17 mouse cellular contexts compared by ENCODE assay signal in the genomic region with DNA sequence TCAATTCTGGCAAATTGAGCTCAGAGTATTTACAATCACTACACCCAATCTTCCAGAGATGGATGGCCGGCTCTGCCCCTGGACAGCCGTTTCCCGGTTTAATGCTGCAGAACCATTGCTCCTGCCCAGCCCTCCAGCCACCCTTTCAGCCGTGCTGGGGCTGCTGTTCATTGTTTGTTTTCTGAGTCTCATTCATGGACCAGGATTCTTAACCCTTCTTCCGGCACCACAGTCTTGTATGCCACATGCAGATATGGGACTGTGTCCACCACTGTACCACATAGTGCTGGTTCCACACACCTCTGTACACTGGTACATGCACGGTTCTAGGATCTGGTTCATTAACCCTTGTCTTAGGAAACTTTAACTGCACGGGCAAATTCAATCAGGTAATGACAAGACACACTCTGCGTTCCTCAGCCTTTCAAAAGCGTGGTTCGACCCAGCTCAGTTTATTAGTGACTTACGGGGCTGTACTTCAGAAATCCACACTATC.
"Had no signal": no experiment of that assay in that cellular context is flagged by ENCODE, and none has a peak within 500 bp of the region (broad histone marks: within the 10 kb centered on the region; RNA-seq: fewer than 3 reads in every experiment).

No protein-coding gene starts in this region.

- H3K9me3 ChIP-seq: midbrain, embryonic 10.5 days; midbrain, embryonic 12.5 days had no signal

- H3K4me2 ChIP-seq: lung, embryonic 14.5 days; midbrain, embryonic 12.5 days had no signal

- H3K4me3 ChIP-seq: midbrain, embryonic 10.5 days; midbrain, embryonic 12.5 days; myocyte had no signal

- H3K27ac ChIP-seq: midbrain, embryonic 10.5 days; midbrain, embryonic 12.5 days had no signal

- DNase-seq: lung, adult 18-20 months; lung, embryonic 14.5 days; lung, postnatal 10 days; lung, postnatal 4 days; midbrain, embryonic 14.5 days; retina, postnatal 1 day; right cerebral cortex, adult 18-20 months; right cerebral cortex, postnatal 25 days; right cerebral cortex, postnatal 4 days; spleen, adult 18-20 months; thymus, adult 2 months; thymus, postnatal 25 days; thymus, postnatal 4 days had no signal

- ATAC-seq: midbrain, embryonic 16.5 days had no signal

- H3K27me3 ChIP-seq: midbrain, embryonic 12.5 days had no signal

- H3K36me3 ChIP-seq: midbrain, embryonic 10.5 days; midbrain, embryonic 12.5 days had no signal

- H3K9ac ChIP-seq: lung, embryonic 14.5 days; midbrain, embryonic 12.5 days had no signal
